Mouse (Mus musculus) central nervous system, embryonic 18 days (tissue): ENCODE results near the gene Phka2. TPM values are rescaled to one million over a fixed set of nuclear protein-coding genes. Genes with fewer than 3 reads are reported as not detected.

Experiments used
- polyA plus RNA-seq: library from polyadenylated mRNA; depleted of rRNA; stranded (reverse); fragments of >200 nt; gene quantifications from 2 replicates; pipeline ENCODE4 v1.2.3, GENCODE M21; 2012; rRNA removed

The Phka2 gene
- polyA plus RNA-seq: 15.4 and 16.5 TPM in 2 replicates

DNA sequence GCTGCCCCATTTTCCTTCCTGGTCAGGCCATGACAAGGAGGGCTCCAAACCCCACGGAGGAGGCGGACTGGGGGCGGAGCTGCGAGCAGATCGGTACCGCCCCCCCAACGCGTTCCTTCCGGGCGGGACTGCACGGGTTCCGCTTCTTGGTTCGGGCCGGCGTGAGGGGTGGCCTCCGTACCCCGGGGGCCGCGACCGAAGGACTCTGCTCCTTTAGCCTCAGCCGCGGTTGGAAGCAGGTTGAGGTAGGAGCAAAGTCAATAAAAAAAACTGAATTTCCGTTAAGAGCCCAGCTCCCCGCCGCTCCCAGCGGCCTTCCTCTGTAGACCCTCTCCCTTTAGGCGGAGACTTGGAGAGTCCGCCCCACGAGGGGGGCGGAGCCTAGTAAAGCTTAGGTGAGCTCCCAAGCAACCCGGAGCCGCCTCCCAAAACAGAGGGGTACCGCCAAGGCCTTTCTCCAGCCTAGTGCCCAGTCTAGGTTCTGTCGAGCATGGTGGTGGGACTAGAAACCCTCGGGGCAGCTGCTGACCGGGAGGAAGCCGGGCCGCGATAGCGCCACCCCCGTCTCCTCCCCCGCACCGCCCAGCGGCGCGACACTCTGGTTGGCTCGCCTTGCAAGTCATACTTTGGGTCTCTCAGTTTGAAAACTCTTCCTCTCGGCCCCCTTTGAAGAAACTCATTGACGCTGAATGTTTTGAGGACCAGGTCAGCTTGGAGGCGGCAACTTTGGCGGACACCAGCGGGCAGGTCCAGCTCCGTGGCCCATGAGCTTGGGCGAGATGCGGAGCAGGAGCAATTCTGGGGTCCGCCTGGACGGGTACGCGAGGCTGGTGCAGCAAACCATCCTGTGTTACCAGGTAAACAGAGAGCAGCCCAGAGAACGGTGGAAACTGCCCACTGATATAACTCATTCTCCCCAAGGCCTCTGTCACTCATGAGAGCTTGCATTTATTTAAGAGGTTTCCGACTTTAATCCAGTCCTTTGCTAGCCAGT, at the start of gene Phka2:
Gene Phka2 (plus strand): TSS at position 119 of the 994 bp plus-strand sequence.

Other genes starting within 250 kb of the Phka2 start
- gene Adgrg2, start 111.5 kb upstream of the Phka2 start, polyA plus RNA-seq: 3.8 and 4.0 TPM in 2 replicates
- gene Ppef1, start 233.6 kb downstream of the Phka2 start, polyA plus RNA-seq: 0.18 and 1.2 TPM in 2 replicates